Mouse (Mus musculus) ES-E14 (cell line): Measurements from ENCODE around the gene 5430419D17Rik. TPM values are rescaled to one million over a fixed set of nuclear protein-coding genes. Genes with fewer than 3 reads are reported as not detected.

ENCODE experiments used
- DNase-seq: peaks from one replicate; pipeline ENCODE4 v3.0.0-alpha.2; 2013; ENCODE audit warnings: low read depth, low spot score
- H3K27ac ChIP-seq: 2 replicates; pipeline ENCODE4 v1.5.1; 2012; ENCODE audit warnings: low read depth, mild to moderate bottlenecking, low read length, moderate library complexity, mixed read lengths; ENCODE audit not compliant: poor library complexity, insufficient read depth, severe bottlenecking
- H3K36me3 ChIP-seq: 2 replicates; pipeline ENCODE4 v1.6.1; 2012; ENCODE audit warnings: mild to moderate bottlenecking, low read length, moderate library complexity, mixed read lengths; ENCODE audit not compliant: control insufficient read depth, poor library complexity, insufficient read depth, severe bottlenecking
- H3K4me1 ChIP-seq, 2 experiments: fragments of 150-350 bp in 1 of 2; sonication (generic) in 1 of 2; 2 replicates each; pipeline ENCODE4 v1.6.1; 2012; ENCODE audit warnings: low read length in 2 of 2, mild to moderate bottlenecking in 1 of 2, mixed read lengths in 1 of 2; ENCODE audit not compliant: control insufficient read depth in 2 of 2, insufficient read depth in 2 of 2, poor library complexity in 1 of 2
- H3K4me3 ChIP-seq, 2 experiments: fragments of 150-350 bp in 1 of 2; sonication (generic) in 1 of 2; 2 replicates each; pipeline ENCODE4 v1.5.1; 2012; ENCODE audit warnings: low read length in 2 of 2, low read depth in 1 of 2, mild to moderate bottlenecking in 1 of 2, mixed read lengths in 1 of 2; ENCODE audit not compliant: insufficient read depth in 1 of 2, poor library complexity in 1 of 2, severe bottlenecking in 1 of 2
- H3K9ac ChIP-seq: 2 replicates; pipeline ENCODE4 v1.6.1; 2012; ENCODE audit warnings: low read depth, mild to moderate bottlenecking, low read length, mixed read lengths; ENCODE audit not compliant: poor library complexity, insufficient read depth, severe bottlenecking
- H3K9me3 ChIP-seq: fragments of 150-350 bp; sonication (generic); 2 replicates; pipeline ENCODE4 v1.6.1; 2012; ENCODE audit warnings: low read depth, mild to moderate bottlenecking, low read length; ENCODE audit not compliant: control insufficient read depth, insufficient read depth
- CHD2 ChIP-seq: IDR thresholded peaks from 2 replicates; pipeline ENCODE4 v1.6.1; 2014; ENCODE audit warnings: mild to moderate bottlenecking, low read depth, low read length, inconsistent platforms
- HCFC1 ChIP-seq: IDR thresholded peaks from 2 replicates; pipeline ENCODE4 v1.6.1; 2012; ENCODE audit warnings: low read length, inconsistent platforms, borderline replicate concordance; ENCODE audit not compliant: insufficient read depth
- MAFK ChIP-seq: IDR thresholded peaks from 2 replicates; pipeline ENCODE4 v1.6.1; 2014; ENCODE audit warnings: mild to moderate bottlenecking, low read depth, low read length, inconsistent platforms; ENCODE audit not compliant: insufficient read depth
- ZC3H11A ChIP-seq: IDR thresholded peaks from 2 replicates; pipeline ENCODE4 v1.6.1; 2012; ENCODE audit warnings: low read depth, mild to moderate bottlenecking, inconsistent platforms, low read length, borderline replicate concordance
- ZNF384 ChIP-seq: IDR thresholded peaks from 2 replicates; pipeline ENCODE4 v1.6.1; 2012; ENCODE audit warnings: low read depth, low read length, inconsistent platforms
- in situ Hi-C, 2 experiments: fragments of 600-800 bp; cut with MboI; formaldehyde crosslinking; loops; one replicate each; pipeline ENCODE4 v1.15.1; 2025; ENCODE audit warnings: low sequenced_read_pairs in 2 of 2, inconsistent platforms in 1 of 2; ENCODE audit not compliant: unreplicated experiment in 2 of 2
- total RNA-seq: library from RNA; depleted of rRNA; stranded (reverse); fragments of 300-350 nt; gene quantifications from 2 replicates; pipeline ENCODE4 v1.2.3, GENCODE M21; 2012

5430419D17Rik gene
- total RNA-seq, 1 experiment, result 0.04 TPM

GRCm38 (mm10) chr7:131153044-131153443, 21.2 kb upstream of the 5430419D17Rik start:
- in situ Hi-C loops, result no loop called here
- Histone ChIP-seq H3K4me1 (no peaks in the 10 kb centered on the region), H3K27ac (no peak overlapping the region), H3K4me3 (no peak overlapping the region), H3K9ac (no peak overlapping the region), H3K9me3 (no peaks in the 10 kb centered on the region), H3K36me3 (no peaks in the 10 kb centered on the region)
- DNase-seq, result no peak
- TF ChIP-seq MAFK (no peak), ZNF384 (no peak), HCFC1 (no peak), ZC3H11A (no peak), CHD2 (no peak)

- TF ChIP-seq CHD2, result no peak
- DNase-seq, result no peak
- H3K9me3 ChIP-seq, result no peaks in the 10 kb centered on the region
- no peak overlapping the region for H3K9ac ChIP-seq
- no peak overlapping the region for H3K4me3 ChIP-seq
- no peak overlapping the region for H3K27ac ChIP-seq
- no peaks in the 10 kb centered on the region for H3K36me3 ChIP-seq
- H3K4me1 ChIP-seq, result no peaks in the 10 kb centered on the region
- in situ Hi-C loops, result no loop called here
Measured at GRCm38 (mm10) chr7:131162251-131162650, 12.0 kb upstream of the 5430419D17Rik start.

- in situ Hi-C loops, result no loop called here
- Histone ChIP-seq H3K27ac (no peak overlapping the region), H3K4me3 (no peak overlapping the region), H3K9ac (no peak overlapping the region), H3K9me3 (no peaks in the 10 kb centered on the region), H3K36me3 (no peaks in the 10 kb centered on the region), H3K4me1 (no peaks in the 10 kb centered on the region)
- no peak for DNase-seq
- TF ChIP-seq ZC3H11A (no peak), MAFK (no peak), ZNF384 (no peak), CHD2 (no peak), HCFC1 (no peak)
Measured at GRCm38 (mm10) chr7:131167771-131168170, 6.4 kb upstream of the 5430419D17Rik start.

- Histone ChIP-seq H3K9me3 (no peaks in the 10 kb centered on the region), H3K9ac (no peak overlapping the region), H3K4me3 (no peak overlapping the region), H3K4me1 (no peaks in the 10 kb centered on the region), H3K27ac (no peak overlapping the region), H3K36me3 (no peaks in the 10 kb centered on the region)
- TF ChIP-seq CHD2, result no peak
- no peak for TF ChIP-seq ZNF384
- no peak for TF ChIP-seq MAFK
- no peak for TF ChIP-seq HCFC1
- TF ChIP-seq ZC3H11A, result no peak
- DNase-seq, result no peak
- in situ Hi-C loops, result no loop called here
Measured at GRCm38 (mm10) chr7:131169099-131169498, 5.1 kb upstream of the 5430419D17Rik start.

- H3K9me3 ChIP-seq, result no peaks in the 10 kb centered on the region
- in situ Hi-C loops, result no loop called here
Measured at GRCm38 (mm10) chr7:131182685-131183084, 8.5 kb downstream of the 5430419D17Rik start.

More at GRCm38 (mm10) chr7:131182685-131183084, 8.5 kb downstream of the 5430419D17Rik start:
- no peak overlapping the region for H3K4me3 ChIP-seq
- peak; percentile 49 for DNase-seq
- H3K27ac ChIP-seq, result no peak overlapping the region
- H3K4me1 ChIP-seq, result no peaks in the 10 kb centered on the region
- TF ChIP-seq ZC3H11A (peak; percentile 29; the same call in 1 of the 2 replicates), HCFC1 (no peak), MAFK (no peak), ZNF384 (no peak), CHD2 (no peak)
- no peaks in the 10 kb centered on the region for H3K36me3 ChIP-seq
- no peak overlapping the region for H3K9ac ChIP-seq
